Mouse (Mus musculus) CH12F3 (cell line): ENCODE measurements around the gene Fscn2.

Experiments used
- in situ Hi-C: fragments of 300-500 bp; cut with MboI; formaldehyde crosslinking; loops from 2 replicates; pipeline ENCODE4 v1.14.3; 2020; ENCODE audit warnings: low sequenced_read_pairs

The Fscn2 gene

DNA sequence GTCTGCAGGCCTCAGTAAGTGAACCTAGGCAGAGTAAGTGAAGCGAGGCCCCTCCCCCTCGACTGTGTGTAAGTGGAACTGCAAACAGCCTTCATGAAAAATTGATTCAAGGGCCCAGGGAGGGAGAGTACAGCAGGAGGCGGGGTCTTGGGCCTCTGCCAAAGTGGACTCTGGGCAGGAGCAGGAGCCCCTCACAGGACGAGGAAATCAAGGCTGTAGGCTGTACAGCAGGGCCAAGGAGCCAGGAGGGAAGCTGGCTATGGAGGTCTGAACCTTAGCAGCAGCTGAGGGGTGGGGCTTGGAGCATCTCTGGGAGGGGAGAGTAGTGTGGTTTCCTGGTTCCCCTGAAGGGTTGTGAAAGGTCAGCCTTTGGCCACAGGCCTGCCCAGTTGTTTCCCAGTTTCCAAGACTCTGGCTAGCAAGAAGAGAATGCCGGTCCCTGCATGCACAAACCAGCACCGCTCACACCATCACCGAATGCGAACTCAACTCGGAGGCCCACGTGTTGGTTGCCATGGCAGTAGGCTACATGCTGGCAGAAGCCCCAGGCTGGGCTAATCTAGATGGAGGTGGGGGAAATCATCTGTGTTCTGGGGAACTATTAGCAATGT is 3.4 kb upstream of the Fscn2 start:
- in situ Hi-C loops, result no loop called here

DNA sequence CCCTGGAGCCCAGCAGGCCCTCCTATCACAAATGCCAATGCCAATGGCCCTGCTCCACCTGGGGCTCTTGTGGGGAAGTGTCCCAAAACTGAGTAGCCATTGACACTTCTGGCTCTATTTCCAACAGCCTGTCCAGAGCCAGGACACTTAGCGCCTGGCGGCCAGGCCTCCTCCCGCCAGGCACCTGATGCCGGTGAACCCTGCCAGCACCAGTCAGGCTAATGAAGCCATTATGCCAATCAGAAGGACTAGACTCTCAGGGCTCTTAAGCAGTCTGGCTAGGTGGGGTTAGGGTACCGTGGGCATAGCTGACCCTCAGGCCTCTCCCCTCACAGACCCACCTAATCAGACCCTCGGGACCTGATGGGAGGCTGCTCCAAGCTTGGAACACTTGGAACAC is 1.9 kb upstream of the Fscn2 start:
- in situ Hi-C loops, result no loop called here

DNA sequence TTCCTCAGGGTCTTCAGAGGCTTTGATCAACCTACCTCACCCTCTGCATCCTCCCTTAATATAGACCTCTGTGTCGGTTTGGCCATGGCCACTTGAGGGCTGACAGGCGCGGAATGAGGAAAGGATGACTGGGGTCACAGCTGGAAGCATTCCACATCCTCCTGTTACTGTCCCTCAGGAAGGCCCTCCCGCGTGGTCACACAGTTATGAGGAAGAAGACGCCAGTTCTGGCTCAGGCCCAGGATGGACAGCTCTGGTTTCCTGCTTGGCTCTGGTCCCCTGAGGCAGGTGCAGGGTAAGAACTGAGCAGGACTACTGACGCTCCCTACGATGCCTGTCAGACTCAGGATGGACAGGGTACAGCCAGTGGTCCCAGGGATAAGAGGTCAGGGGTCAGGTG is 1.3 kb upstream of the Fscn2 start:
- in situ Hi-C loops, result no loop called here

DNA sequence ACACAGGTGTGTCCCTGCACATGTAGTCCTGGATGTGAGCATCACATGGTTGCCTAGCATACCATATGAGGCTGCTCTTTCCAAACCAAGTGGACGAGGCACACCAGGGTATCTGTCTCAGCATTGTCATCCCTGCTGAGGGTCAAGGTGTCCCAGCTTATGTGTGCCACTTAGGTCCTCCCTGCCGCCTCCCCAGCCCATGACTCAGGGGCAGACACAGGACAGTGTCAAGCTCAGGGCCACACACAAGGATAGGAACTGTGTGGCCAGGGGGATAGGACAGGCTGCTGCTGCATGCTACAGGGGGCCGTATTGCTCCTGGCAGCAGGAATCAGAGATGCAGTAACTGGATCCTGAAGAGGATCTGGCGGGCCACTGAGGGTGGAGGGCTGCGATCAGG is 579 bp upstream of the Fscn2 start:
- in situ Hi-C loops, result no loop called here

DNA sequence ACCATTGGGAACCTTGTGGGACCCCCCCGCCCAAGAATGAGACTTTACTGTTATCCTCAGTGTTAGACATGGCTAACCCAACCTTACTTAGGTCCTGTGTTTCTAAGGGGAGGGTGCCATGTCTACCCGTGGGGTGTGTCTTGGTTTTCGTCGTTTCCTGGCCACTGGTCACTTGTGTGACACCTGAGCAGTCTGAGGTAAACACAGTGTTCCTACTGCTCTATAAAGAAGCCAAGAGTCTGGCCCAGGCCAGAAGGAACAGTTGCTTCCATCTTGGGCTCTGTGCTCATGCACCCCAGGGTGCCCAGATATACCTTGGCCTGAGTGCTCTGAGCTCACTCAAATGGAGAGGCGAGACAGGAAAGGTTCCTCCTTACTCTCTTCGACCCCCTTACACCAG is 1.6 kb downstream of the Fscn2 start:
- in situ Hi-C loops, result no loop called here

DNA sequence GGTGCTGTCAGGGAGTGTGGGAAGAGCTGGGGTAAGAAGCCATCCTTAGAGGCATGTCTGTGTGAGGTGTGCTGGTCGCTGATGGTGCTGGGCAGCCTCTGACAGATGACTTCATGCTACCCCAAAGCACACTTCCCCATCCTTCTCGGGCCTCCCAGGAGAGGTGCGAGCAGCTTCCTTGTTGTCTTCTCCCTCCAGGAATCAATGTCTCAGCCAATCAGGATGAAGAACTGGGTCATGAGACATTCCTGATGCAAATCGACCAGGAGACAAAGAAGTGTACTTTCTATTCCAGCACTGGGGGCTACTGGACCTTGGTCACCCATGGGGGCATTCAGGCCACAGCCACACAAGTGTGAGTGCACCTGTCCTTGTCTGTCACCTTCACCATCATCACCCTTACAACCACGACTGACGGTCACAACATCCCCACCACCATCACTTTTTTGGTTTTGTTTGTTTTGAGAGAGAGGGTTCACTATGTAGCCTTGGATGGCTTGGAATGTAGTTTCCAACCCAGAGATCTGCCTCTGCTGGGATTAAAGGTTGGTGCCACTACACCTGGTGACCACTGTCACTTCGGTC is 5.2 kb downstream of the Fscn2 start:
- in situ Hi-C loops, result no loop called here

DNA sequence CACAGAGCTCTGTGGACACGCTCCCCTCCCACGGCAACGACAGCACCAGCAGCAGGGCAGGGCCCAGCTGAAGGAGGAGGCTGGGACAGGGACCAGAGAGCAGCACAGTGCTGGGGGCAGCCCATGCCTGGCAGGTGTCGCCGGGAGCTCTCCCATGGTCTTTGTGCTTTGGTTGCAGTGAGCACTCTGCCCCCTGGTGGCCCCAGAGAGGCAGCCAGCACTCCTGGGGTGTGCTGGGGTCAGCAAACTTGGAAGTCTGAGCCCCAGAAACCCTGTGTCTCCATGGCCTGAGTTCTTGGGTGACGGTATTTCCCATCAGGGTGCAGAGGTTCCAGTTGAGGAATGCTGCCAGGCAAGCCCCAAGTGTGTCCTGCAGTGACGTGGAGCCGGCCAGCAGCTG is 8.3 kb downstream of the Fscn2 start:
- in situ Hi-C loops, result no loop called here

DNA sequence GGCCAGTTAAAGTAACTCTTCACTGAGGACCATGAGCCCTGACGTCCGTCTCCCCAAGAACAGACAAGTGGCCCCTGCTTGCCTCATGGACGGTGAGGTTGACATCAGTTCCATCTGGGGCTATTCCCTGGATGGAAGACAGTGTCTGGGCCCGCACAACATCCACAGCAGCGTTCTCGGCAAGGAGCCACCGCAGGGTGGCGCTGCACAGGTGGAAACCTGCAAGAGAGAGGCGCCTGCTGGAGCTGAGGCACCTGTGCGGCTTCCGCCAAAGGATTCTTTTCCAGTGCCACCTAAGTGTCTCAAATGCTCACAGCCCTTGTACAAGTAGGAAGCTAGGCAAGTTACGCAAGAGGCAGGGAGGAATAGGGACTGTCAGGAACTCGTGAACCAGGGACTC is 11.7 kb downstream of the Fscn2 start:
- in situ Hi-C loops, result no loop called here

DNA sequence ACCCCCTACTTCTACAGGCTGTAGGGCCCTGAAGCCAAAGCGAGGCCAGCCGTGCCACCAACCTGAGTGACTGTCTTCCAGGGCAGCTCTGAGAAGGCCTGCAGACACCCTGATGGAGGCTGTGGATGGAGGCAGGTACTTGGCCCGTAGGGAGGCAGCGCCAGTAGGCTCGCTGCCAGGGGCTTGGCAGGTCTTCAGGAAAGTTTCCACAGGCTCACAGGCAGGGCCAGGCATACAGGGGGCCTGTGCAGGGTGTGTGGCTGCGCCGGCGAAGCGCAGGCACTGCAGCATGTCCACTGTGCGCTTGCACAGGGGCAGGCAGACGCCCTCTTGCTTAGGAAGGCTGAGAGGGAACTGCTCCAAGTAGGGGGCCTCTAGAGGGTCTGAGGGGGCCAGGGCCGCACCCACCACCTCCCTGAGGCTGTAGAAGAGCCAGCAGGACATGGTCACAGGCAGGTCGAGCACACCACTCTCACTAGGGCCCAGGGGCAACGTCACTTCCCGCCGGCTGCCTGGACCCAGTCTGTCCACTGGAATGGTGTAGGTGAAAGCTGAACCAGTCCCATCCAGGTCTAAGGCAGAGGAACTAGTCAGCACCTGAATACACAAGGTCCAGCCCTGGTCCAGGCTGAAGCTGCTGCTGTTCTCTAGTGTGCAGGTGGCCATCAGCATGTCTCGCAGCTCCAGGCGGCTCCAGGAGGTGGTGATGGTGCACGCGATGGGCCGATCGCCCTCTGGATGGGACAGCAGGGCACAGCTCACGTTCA is 12.7 kb downstream of the Fscn2 start:
- in situ Hi-C loops, result no loop called here

DNA sequence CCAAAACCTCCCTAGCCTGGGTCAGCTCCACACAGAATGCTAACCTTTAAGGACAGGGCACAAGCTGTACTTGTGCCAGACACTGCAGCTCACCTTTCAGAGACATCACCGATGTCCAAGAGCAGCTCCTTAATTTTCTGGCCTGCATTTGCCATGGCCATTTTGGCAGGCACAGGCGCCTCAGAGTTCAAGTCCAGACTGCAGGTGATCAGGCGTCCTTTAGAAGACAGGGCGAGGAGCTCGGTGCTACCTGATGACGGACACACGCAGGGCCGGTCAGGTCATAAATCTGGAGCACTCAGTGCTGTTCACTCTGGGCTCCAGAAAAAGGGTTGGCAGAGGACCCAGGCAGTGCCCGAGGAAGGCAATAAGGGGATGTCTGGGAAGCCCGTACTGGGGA is 14.0 kb downstream of the Fscn2 start:
- in situ Hi-C loops, result no loop called here

DNA sequence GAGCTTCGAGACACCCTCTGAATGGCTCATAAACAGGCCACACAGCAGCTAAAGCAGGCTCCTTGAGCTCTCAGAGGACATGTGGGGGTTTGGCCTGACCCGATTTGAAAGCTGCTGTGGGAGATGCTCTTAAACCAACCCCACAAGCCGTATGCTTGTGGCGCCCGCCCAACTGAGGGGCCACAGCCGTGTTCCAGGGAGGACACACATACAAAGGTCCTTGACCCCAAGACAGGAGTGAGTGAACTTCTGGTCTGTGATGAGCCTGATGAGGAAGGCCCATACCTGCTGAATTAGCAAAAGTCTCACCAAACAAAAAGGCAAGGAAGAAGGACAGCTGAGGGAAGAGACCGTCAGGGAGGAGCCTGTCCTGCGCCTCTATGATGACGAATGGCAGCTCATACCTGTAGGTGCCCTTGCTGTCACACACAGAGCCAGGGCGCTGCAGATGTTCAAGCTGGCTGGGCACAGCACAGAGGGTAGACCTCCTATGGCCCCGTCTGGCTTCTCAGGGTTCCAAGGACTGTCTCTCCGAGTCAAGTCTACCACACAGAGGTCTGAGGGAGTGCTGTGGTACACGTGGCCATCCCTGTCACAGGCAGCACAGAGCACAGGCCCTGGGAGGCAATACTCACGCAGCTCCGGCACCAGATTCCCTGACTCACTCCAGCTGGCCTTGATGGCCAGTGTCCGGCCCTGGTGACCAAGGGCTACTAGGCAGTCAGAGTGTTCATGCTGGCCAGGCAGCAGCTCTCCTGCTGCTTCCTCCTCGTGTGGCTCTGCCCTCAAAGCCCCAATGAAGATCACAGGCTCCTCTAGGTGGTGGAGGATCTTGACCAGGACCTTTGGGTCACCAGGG is 15.2 kb downstream of the Fscn2 start:
- in situ Hi-C loops, result no loop called here

DNA sequence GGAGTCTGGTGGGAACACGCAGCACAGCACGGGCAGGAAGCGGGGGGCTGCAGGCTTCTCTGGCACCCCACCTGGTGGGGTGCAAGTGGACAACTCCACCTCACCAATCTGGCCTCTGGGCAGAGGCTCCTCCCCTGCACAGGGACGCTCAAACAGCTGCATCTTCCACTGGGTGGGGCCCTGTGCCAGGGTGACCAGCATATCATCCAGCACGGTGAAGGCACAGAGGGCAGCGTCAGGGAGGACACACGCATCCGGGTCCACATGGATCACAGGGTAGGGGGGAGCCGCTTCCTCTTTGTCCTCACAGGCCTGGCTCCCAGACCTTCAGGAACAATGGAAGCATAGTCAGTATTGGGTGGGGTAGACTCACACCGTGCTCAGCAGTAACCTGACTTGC is 16.0 kb downstream of the Fscn2 start:
- in situ Hi-C loops, result no loop called here

DNA sequence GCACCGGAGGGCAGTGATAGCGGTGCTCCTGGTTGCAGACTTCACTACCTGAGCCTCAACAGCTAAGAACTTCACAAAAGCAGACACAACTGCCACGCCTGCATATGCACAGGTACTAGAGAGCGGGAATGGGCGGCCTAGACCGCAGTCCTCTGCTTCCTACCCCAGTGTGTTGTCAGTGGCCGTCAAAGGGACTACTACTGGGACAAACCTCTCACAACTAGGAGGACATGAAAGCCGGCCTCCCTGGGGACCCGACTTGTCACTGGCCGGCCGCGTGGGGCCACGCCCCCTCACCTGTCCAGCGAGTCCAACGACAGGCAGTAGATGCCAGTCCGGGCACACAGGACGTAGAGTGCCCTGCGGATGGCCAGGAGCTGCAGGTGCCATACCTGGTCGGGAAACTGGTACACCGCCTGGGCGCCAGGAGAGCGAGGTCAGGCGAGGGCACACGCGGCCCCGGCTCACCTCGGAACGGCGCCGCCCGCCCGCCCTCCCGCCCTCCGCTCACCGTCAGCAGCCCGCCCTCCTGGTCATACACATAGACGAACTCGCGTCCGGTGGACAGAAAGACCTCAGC is 16.8 kb downstream of the Fscn2 start:
- in situ Hi-C loops, result no loop called here

DNA sequence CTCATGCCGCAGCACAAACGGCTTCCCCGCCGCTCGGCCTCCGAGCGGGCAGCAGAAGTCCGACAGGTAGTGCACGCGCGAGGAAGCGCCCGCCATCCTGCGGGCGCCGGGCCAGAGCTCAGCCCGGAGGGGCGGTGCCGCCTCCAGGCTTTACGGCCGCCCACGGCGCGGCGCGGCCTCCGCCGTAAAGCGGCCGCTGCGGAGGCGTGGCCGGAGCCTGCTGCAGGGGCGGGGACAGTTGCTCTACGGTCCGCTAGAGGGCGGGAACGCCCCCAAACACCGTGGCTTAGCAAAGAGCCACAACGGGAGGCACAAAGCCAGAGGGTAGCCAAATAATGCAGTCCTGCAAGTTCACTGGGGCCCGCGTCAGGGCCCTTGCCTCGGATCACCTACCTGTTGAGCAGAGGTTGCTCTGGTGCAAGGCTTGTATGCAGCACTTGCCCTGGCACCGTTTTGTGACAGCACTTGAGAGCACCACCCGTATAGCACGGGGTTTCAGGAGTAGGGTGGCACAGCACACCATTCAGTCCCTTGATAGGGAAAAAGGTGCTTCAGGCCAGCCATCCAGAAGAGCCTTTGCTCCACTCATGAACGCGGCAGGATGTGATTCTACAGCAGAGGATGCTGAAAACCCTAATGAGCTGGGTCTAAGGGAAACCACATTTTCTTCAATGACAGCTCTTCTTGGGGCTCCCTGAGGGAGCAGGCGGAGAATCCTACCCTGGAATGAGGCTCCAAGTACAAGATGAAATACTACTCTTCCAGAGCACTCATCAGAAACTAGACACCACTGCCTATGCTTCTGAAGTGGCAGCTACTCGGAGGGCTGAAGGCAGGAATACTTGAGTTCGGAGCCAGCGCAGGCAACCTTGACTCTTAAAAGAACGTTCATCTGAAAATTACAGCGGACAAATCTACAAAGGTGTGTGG is 17.5 kb downstream of the Fscn2 start, which contains the start of gene Faap100:
Gene Faap100, minus strand, starts transcription at position 154 of the 930 bp plus-strand sequence.
- in situ Hi-C loops, result no loop called here

DNA sequence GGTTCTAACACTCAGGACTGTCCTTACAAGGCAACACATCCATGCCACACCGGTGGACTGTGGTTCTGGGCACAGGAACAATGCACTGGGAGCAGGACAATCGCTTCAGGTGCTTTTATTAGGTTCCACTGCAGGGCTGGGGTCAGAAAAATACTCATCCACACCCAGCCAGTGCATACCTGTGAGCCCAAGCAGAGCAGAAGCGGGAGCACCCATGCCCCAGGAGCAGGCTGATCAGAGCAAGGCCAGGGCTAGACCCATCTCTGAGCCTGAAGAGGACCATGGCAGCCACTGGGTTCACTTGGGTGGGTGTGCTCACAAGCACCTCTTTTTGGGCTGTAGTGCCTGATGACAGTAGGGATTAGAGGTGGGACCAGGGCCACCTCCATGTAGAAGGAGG is 18.9 kb downstream of the Fscn2 start:
- in situ Hi-C loops, result no loop called here

DNA sequence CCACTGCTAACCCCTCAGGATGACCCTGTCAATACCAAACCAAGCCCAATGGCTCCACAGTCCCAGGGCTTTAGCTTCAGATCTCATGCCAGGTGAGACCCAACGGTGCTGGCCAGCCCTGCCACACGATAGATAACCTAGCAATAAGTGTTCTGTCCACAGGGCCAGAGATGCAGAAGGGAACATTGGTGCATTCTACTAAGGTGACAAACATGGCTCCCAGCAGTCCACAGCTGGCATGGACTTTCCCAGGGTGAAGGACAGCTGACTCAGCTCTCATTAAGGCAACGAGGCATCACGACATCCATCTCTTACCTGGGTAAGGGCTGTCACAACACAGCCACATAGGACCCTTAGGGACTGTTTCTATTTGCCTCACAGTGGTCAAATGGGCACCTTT is 19.8 kb downstream of the Fscn2 start:
- in situ Hi-C loops, result no loop called here

DNA sequence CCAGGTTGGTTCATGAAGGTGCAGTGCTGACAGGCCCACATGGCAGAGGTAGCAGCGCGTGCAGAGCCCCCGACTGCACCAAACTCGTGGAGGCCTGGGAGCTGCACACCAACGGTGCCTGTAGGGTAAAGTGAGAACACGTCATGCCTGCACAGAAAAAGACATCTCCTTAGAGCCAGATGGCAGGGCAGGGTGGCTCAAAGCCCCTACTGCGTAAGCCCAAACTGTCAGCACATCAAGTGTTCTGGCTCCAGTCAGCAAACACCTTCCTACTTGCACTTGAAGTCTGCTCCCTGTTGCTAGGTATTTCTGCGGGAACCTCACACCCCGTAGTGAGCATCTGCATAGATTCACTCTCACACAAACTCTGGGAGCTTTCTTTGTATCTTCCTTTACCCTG is 21.2 kb downstream of the Fscn2 start:
- in situ Hi-C loops, result no loop called here

DNA sequence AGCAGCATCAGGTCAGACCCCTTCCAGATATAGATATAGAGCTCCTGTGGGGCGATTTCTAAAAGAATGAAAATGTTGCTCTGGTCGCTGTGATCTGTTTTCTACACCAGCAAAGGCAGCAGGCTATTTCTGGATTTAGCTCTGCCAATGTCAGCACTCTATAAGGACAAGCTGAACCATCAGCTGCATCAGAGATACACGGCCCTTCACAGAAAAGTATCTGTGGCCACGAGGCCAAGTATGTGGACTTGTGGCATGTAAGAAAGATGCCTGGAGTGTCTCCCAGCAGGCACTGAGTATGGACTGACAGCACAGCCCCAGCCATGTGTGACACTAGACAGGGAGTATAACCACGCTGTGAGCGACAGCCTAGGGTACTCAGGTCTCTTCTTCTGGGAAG is 25.3 kb downstream of the Fscn2 start:
- in situ Hi-C loops, result no loop called here

DNA sequence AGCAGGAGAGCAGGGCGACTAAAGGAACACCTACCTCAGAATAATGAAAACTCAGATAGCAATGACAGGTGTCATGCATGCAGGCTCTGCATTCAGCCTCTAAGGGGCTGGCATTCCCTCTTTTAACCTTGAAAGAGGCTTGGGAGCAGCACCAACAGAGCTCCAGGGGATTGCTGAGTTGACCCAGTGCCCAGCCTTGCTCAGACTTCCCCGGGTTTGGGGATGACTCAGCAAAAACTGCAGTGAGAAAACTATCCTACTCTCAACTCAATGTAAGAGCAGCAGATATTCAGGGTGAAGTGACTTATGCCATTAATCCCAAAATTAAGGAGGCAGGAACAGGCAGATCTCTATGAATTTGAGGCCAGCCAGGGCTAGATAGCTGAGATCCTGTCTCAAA is 25.8 kb downstream of the Fscn2 start:
- in situ Hi-C loops, result no loop called here

DNA sequence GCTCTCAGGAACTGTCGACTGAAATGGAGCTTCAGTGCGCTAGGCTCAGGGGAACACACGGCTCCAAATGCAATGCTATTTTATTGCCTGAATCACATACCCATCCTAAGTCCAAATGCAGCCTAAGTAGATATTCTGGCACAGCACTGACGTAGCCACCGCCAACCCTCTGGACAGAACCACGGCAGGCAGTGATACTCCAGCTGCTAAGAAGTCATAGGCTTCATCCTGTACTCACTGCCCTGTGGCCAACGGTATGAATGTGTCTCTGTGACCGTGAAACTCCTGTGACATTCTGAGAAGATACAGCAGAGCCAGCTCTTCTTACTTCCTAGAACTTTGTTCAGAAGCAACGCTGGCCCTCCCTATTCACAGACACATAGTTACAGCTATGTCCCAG is 27.2 kb downstream of the Fscn2 start:
- in situ Hi-C loops, result no loop called here
